Mouse (Mus musculus) forebrain, embryonic 12.5 days (tissue): ENCODE data around the gene Reps1. TPM values are rescaled to one million over a fixed set of nuclear protein-coding genes. Genes with fewer than 3 reads are reported as not detected.

Experiments used
- ATAC-seq: fragments of 200-750 bp; cut with Nextera tagmentation; 2 replicates; pipeline ENCODE4 v1.8.0; 2017; ENCODE audit warnings: moderate TSS enrichment; ENCODE audit not compliant: low FRiP score
- H3K27ac ChIP-seq: fragments of 300-500 bp; sonication (generic); 2 replicates; pipeline ENCODE4 v1.5.1; 2016; ENCODE audit warnings: mild to moderate bottlenecking
- H3K27me3 ChIP-seq: fragments of 300-500 bp; sonication (generic); 2 replicates; pipeline ENCODE4 v1.6.1; 2016; ENCODE audit warnings: mild to moderate bottlenecking
- H3K36me3 ChIP-seq: fragments of 300-500 bp; sonication (generic); replicated peaks from 2 replicates; pipeline ENCODE4 v1.6.1; 2016; ENCODE audit warnings: mild to moderate bottlenecking
- H3K4me1 ChIP-seq: fragments of 300-500 bp; sonication (generic); 2 replicates; pipeline ENCODE4 v1.6.1; 2016
- H3K4me2 ChIP-seq: fragments of 300-500 bp; sonication (generic); 2 replicates; pipeline ENCODE4 v1.6.1; 2016; ENCODE audit warnings: mild to moderate bottlenecking, moderate library complexity
- H3K4me3 ChIP-seq: fragments of 300-500 bp; sonication (generic); replicated peaks from 2 replicates; pipeline ENCODE4 v1.5.1; 2016; ENCODE audit warnings: mild to moderate bottlenecking
- H3K9ac ChIP-seq: fragments of 300-500 bp; sonication (generic); 2 replicates; pipeline ENCODE4 v1.6.1; 2016; ENCODE audit warnings: mild to moderate bottlenecking
- H3K9me3 ChIP-seq: fragments of 300-500 bp; sonication (generic); 2 replicates; pipeline ENCODE4 v1.6.1; 2016
- WGBS: fragments of 180-500 bp; shearing (Covaris S2); methylation state at CpG from one replicate; pipeline ENCODE4 v1.1.7; 2016; 5-methylcytosine and 5-hydroxymethylcytosine counted together
- polyA plus RNA-seq: library from polyadenylated mRNA; unstranded; fragments of >200 nt; fragmentation: Nextera tagmentation; extraction: Ambion mirVana; gene quantifications from 2 replicates; pipeline ENCODE4 v1.2.1, GENCODE M21; 2016

The Reps1 gene
- polyA plus RNA-seq: 12.9 and 20.3 TPM in 2 replicates

DNA sequence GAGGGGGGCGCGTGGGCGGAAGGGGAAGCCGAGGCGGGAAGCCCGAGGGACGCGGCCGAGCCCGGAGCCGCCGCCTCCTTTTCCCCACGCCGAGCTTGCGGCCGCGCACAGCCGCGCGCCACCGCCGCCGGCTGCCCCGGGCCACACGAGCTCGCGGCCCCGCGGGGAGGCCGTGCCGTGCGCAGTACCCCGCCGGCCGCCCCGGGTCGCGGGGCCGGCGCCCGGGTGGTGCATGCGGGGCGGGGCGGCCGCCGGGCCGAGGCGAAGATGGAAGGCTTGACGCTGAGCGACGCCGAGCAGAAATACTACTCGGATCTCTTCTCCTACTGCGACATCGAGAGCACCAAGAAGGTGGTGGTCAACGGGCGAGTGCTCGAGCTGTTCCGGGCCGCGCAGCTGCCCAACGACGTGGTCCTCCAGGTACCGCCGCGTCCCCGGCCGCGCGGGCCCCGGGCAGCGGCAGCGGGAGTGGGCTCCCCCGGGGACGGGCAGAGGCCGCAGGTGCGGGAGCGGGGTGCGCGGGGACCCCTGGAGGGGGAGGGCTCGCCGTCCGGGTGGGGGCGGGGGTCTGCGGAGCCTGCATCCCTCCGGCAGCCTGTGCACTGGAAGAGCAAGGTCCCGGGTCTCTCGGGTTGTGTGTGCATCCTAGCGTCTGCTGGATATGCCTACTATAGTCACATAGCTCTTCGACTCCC lies at the start of gene Reps1:
TSS of gene Reps1 (plus strand) at position 166 of the 695 bp plus-strand sequence.
- peak; percentile 81 for ATAC-seq
- Histone ChIP-seq H3K27ac (peak within 1 kb of the TSS; percentile 95), H3K36me3 (no peaks in the 10 kb centered on the region), H3K4me3 (peak within 1 kb of the TSS; percentile 97), H3K4me1 (peaks cover 16% of the 10 kb centered on the region), H3K27me3 (no peaks in the 10 kb centered on the region), H3K9me3 (no peaks in the 10 kb centered on the region), H3K9ac (peak within 1 kb of the TSS; percentile 94), H3K4me2 (peak within 1 kb of the TSS; percentile 78)
- WGBS: under 1% methylated on average over 62 of the region's 90 CpGs

DNA sequence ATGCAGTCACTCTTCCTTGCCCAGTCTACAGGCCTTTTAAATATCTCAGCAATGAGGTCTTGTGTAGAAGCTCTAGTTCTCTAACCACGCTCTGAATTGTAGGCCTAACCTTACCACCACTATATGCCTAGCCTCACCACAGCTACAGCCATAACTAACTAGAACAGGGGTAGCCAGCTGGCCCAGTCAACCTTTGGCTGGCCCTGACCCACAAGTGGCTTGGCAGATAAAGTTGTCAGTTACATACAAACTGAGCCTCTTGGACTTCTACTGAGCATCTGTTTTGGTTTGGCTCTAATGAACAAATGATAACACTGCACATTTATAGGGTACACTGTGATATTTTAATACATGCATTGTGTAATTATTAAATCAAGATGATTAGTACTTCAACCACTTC lies 48.9 kb upstream of the Reps1 start:
- Histone ChIP-seq H3K4me3 (no peak overlapping the region), H3K9ac (no peak overlapping the region), H3K36me3 (peaks cover 18% of the 10 kb centered on the region), H3K27ac (no peak overlapping the region), H3K9me3 (no peaks in the 10 kb centered on the region), H3K4me1 (no peaks in the 10 kb centered on the region), H3K4me2 (no peak overlapping the region), H3K27me3 (no peaks in the 10 kb centered on the region)
- WGBS: 96% methylated on average over 1 of the region's 1 CpGs
- no peak for ATAC-seq

DNA sequence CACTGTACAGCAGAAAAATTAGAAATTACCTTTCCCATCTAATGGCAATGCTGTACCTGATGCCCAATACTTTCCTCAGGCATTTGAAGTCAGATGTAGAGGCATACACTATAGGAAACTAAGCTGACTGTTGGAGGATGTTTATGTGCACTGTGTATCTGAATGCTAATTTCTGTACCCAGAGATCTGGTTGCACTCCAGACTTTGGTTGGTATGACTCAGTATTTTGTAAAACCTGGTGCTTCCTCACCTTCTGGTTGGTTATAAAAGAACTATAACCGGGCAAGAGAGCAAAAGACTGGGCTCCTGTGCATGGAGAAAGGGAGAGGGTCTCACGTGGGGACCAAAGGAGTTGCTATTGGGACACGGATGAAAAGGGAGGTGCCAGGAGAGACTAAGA lies 48.4 kb upstream of the Reps1 start:
- Histone ChIP-seq H3K4me2 (no peak overlapping the region), H3K9me3 (no peaks in the 10 kb centered on the region), H3K36me3 (peaks cover 18% of the 10 kb centered on the region), H3K4me3 (no peak overlapping the region), H3K27ac (no peak overlapping the region), H3K9ac (no peak overlapping the region), H3K27me3 (no peaks in the 10 kb centered on the region), H3K4me1 (no peaks in the 10 kb centered on the region)
- no peak for ATAC-seq
- WGBS: 88% methylated on average over 3 of the region's 3 CpGs

DNA sequence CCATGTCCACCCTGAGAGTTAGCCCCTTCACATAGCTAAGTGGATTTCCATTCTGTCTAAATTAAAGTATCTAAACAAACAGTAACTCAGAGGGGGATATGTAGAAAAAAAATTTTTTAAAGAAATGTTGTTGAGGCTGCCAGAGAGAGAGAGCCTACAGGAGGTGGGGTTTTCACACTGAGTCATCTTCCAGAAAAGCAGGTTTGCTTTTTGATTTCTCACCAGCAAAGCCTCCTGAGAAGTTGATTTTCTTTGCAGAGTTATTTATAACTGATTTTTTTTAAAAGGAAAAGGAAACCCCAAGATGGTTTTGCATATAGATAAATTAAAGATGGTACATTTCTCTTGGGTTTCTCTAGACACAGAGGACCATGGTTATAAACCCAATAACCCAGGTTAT lies 47.5 kb upstream of the Reps1 start:
- Histone ChIP-seq H3K36me3 (peaks cover 18% of the 10 kb centered on the region), H3K4me2 (no peak overlapping the region), H3K4me3 (no peak overlapping the region), H3K9me3 (no peaks in the 10 kb centered on the region), H3K27me3 (no peaks in the 10 kb centered on the region), H3K9ac (no peak overlapping the region), H3K4me1 (no peaks in the 10 kb centered on the region), H3K27ac (no peak overlapping the region)
- no peak for ATAC-seq

DNA sequence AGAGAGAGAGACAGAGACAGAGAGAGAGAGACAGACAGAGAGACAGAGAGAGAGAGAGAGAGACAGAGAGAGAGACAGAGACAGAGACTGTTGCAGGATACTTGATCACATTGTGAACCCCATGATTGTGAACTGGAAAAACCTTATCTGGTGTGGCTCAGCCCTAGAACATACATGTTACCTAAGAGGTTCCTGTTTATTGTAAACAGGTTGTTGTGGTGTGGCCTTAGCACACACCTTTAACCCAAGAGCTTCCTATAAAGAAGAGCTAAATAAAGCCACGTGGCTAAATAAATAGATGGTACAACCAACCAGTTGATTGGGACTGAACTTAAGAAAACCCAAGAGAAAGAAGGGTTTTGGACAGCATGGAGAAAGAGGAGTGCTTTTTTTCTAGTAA lies 45.9 kb upstream of the Reps1 start:
- Histone ChIP-seq H3K4me2 (no peak overlapping the region), H3K4me1 (no peaks in the 10 kb centered on the region), H3K9me3 (no peaks in the 10 kb centered on the region), H3K27me3 (no peaks in the 10 kb centered on the region), H3K36me3 (peaks cover 24% of the 10 kb centered on the region), H3K4me3 (no peak overlapping the region), H3K27ac (no peak overlapping the region), H3K9ac (no peak overlapping the region)
- 94% methylated on average over 1 of the region's 1 CpGs for WGBS
- ATAC-seq: no peak

DNA sequence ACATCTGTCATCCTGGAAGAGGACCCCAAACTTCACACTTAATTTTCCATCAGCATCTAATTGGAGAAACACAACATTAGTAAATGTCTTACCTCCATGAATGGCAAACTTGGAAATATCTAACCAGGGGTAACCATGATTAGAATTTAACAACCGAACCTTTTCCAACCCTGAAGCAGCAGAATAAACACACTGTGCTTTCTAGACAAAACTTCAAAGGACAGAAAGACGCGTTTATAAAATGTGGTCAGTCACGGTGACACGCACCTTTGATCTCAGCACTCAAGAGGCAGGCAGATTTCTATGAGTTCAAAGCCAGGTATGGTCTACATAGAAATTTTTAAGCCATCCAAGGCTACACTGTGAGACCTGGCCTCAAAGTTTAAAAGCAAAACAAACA lies 43.9 kb upstream of the Reps1 start:
- 91% methylated on average over 5 of the region's 5 CpGs for WGBS
- H3K4me1 ChIP-seq: no peaks in the 10 kb centered on the region

DNA sequence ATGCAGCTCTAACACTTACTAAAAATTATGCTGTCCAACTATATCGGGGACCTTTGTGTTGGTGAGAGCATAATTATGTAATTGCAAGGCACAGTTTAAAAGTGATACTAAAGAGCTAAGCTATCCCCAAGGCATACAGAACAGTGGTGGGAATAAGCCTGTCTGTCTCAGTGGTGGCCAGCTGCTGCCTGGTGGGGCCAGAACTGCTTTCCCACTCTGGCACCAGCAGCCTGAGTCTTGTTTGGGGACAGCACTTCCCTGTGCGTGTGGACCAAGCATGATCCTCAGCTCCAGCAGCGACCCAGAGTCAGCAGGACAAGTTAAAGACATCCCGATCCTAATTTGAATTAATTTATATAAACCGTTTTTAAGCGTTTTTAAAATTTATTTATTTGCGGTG lies 35.2 kb upstream of the Reps1 start:
- peak overlapping the region; percentile 50; the same call in 1 of the 2 replicates for H3K27ac ChIP-seq
- ATAC-seq: peak; percentile 12; the same call in 1 of the 2 replicates
- WGBS: 69% methylated on average over 7 of the region's 7 CpGs

More for the DNA sequence above, 43.9 kb upstream of the Reps1 start:
- H3K27me3 ChIP-seq: no peaks in the 10 kb centered on the region
- peaks cover 29% of the 10 kb centered on the region for H3K36me3 ChIP-seq
- H3K9ac ChIP-seq: no peak overlapping the region
- no peak overlapping the region for H3K4me3 ChIP-seq
- H3K9me3 ChIP-seq: no peaks in the 10 kb centered on the region
- H3K4me2 ChIP-seq: no peak overlapping the region
- no peak for ATAC-seq
- no peak overlapping the region for H3K27ac ChIP-seq

DNA sequence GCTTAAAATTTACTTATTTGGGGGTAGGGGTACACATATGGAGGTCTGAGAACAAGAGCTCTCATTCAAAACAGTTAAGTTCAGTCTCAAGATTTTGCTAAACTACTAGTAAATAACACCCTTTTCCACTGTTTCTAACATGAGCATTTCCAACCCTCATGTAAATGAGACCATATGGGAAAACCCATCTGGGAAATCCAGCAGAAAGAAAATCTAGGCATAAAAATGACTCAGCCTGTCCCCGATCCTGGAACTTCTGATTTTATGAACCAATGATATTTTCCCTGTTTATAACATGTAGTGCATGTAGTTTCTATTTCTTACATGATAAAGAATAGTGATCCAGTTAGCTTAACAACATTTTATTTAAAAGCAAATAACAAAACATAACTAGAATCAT lies 34.8 kb upstream of the Reps1 start:
- 81% methylated on average over 1 of the region's 1 CpGs for WGBS
- ATAC-seq: no peak
- H3K4me1 ChIP-seq: peaks cover 19% of the 10 kb centered on the region
- H3K36me3 ChIP-seq: peaks cover 17% of the 10 kb centered on the region
- H3K27ac ChIP-seq: 0 out of 2 replicates have a peak overlapping the region, but pooled peaks have one; percentile 50
- H3K9ac ChIP-seq: no peak overlapping the region
- 0 out of 2 replicates have a peak overlapping the region, but pooled peaks have one; percentile 13 for H3K4me2 ChIP-seq
- H3K27me3 ChIP-seq: no peaks in the 10 kb centered on the region
- H3K9me3 ChIP-seq: no peaks in the 10 kb centered on the region
- H3K4me3 ChIP-seq: no peak overlapping the region

More for the DNA sequence above, 35.2 kb upstream of the Reps1 start:
- Histone ChIP-seq H3K9me3 (no peaks in the 10 kb centered on the region), H3K36me3 (peaks cover 17% of the 10 kb centered on the region), H3K27me3 (no peaks in the 10 kb centered on the region), H3K4me3 (no peak overlapping the region), H3K4me2 (peak overlapping the region; percentile 30), H3K4me1 (peaks cover 19% of the 10 kb centered on the region), H3K9ac (no peak overlapping the region)

DNA sequence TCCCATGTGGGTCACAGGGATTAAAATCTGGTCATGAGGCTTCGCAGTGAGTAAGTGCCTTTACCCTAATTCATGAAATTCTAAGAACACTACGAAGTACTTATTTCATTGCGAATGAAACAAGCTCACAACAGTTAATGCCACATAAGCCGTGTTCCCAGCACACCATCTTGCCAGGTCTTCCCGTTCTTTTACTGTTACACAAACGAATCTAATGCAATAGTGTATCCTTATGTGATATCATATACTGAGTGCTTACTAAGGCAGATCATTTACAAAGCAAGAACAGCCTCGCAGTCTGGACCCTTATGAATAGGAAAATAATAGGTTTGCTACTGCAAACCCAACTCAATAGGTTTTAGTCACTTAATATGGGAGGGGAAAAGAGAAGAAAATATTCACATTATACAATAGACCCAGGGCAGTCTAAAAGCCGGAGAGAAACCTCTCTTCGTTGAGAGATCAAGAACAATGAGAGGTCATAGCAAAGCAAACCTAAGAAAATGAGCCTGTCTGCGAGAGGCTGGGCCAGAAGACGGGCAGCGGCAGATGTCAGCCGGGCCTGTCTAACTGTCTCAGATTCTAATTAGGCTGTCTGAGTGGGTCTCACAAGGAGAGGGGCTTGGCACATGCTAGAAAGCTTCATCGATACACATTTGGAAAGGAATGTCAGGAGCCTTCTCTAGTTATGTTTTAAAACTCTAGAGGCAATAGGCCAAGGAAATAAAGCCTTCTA lies 33.9 kb upstream of the Reps1 start:
- Histone ChIP-seq H3K27ac (peak overlapping the region; percentile 93), H3K9ac (peak overlapping the region; percentile 83), H3K4me1 (peaks cover 19% of the 10 kb centered on the region), H3K9me3 (no peaks in the 10 kb centered on the region), H3K27me3 (no peaks in the 10 kb centered on the region), H3K4me2 (peak overlapping the region; percentile 66), H3K4me3 (peak overlapping the region; percentile 72), H3K36me3 (peaks cover 11% of the 10 kb centered on the region)
- WGBS: 31% methylated on average over 14 of the region's 14 CpGs
- ATAC-seq: peak; percentile 51

DNA sequence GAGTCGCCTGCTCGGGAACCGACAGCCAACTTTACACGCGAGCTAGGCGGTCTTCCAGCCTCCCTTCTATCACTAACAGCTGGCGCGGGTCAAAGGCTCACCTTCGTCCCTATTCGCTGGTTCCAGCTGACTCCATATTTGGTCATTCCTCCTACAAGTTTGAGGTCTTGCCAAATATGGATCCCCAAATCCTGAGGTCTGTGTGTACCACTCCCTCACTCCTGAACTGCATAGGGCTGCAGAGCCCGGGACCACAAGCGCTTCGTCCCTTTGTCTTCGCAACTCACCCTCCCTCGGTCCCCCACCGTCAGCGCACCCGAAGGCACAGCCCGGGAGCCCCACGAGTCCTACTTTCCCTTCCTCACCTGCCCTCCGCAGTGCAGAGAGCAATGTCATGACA lies 33.3 kb upstream of the Reps1 start:
- Histone ChIP-seq H3K4me2 (peak overlapping the region; percentile 66), H3K27ac (peak overlapping the region; percentile 93), H3K36me3 (peaks cover 6% of the 10 kb centered on the region), H3K4me1 (peaks cover 19% of the 10 kb centered on the region), H3K4me3 (peak overlapping the region; percentile 72), H3K9ac (peak overlapping the region; percentile 83), H3K27me3 (no peaks in the 10 kb centered on the region), H3K9me3 (no peaks in the 10 kb centered on the region)
- WGBS: under 1% methylated on average over 21 of the region's 21 CpGs
- peak; percentile 86 for ATAC-seq

DNA sequence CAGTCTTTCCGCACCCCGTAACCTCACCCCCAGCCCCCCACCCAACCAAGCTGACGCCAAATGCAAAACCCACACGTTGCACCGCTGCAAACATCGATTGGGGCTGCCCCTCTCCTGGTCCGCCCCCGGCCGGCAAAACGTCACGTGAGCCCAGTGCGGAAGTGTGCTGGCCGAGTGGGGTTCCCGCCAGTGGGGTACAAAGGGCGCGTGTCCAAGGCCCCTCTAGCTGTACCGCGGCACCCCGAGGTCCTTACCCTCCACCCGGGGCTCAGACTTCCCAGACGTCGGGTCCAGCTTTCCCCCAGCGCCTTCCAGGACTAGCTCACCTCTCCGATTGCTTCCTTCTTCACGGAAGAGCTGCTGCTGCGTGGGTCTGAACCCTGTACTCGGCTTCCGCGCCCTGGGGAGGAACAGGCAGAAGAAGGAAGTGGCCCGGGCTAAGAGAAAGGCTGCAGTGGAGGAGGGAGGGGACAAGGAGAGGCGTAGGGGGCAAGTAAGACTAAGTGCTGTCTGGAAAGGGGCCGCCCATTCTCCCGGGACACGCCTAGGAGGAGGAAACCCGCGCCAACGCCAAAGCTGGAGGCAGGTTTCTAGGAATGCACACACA lies 32.8 kb upstream of the Reps1 start, which contains the start of gene Abracl:
TSS of gene Abracl (minus strand) at position 548 of the 607 bp plus-strand sequence.
- WGBS: under 1% methylated on average over 37 of the region's 37 CpGs
- peak within 1 kb of the TSS; percentile 93 for H3K27ac ChIP-seq

DNA sequence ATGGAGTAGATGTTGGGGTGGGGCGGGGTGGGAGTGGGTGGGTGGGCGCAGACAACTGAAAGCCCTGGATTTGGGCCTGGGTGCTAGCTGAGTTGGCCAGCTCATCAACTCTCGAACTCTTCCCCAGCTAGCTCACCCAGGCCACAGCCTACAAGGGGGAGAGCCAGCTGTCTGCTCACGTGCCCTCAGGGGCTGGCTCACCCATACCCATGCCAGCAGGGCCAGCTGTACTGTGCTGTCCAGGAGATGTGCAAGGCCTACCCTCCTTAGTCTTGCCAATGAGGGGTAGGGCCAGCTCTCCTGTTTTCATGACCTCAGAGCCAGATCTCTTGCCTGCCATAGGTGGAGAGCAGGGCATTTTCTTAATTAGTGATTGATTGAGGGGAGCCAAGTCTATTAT lies 21.3 kb upstream of the Reps1 start:
- no peaks in the 10 kb centered on the region for H3K36me3 ChIP-seq
- H3K4me1 ChIP-seq: no peaks in the 10 kb centered on the region
- no peaks in the 10 kb centered on the region for H3K27me3 ChIP-seq
- no peak overlapping the region for H3K4me2 ChIP-seq
- 92% methylated on average over 4 of the region's 4 CpGs for WGBS
- H3K9me3 ChIP-seq: no peaks in the 10 kb centered on the region
- H3K9ac ChIP-seq: no peak overlapping the region
- ATAC-seq: no peak
- H3K4me3 ChIP-seq: no peak overlapping the region
- H3K27ac ChIP-seq: no peak overlapping the region

More for the DNA sequence above, 32.8 kb upstream of the Reps1 start, which contains the start of gene Abracl:
- peak within 1 kb of the TSS; percentile 72 for H3K4me3 ChIP-seq
- H3K4me1 ChIP-seq: peaks cover 19% of the 10 kb centered on the region
- H3K9me3 ChIP-seq: no peaks in the 10 kb centered on the region
- ATAC-seq: peak; percentile 92
- H3K9ac ChIP-seq: peak within 1 kb of the TSS; percentile 83
- peaks cover 2% of the 10 kb centered on the region for H3K36me3 ChIP-seq
- H3K4me2 ChIP-seq: peak within 1 kb of the TSS; percentile 66
- no peaks in the 10 kb centered on the region for H3K27me3 ChIP-seq
